Mouse (Mus musculus): Measurements from ENCODE around the gene Riok2.

DNA sequence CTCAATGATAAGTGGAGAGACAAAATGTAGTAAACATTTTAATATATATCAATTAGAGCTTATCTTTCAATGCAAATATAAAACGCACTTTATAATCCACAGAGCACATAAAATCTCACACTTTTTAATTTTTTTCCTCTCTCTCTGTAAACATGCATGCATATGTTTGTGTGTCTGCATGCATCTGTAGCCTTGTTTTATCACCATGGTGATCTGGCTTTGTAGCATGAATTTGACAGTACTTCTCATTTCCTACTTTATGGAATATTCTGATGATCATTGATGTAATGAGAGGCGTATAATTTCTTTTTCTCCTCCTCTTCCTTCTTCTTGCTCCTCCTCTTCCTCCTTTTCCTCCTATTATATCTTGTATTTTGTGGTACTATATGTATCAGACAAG is 38.1 kb downstream of the Riok2 start:
- no peak for TF ChIP-seq EP300 (IDR thresholded peaks at IDR 0.05; ENCODE audit: low read depth)
- TF ChIP-seq CTCF (IDR thresholded peaks at IDR 0.05; ENCODE audit: low read depth), result no peak

All from liver, postnatal 0 days (tissue).